Mouse (Mus musculus) liver, adult 2 months (tissue): ENCODE measurements around the gene Mecom.

Source experiments
- CTCF ChIP-seq: fragments of 200-500 bp; IDR thresholded peaks from 2 replicates; pipeline ENCODE4 v1.5.1; 2011; ENCODE audit warnings: low read depth, low read length, control low read depth
- POLR2A ChIP-seq: fragments of 200-500 bp; IDR thresholded peaks from 2 replicates; pipeline ENCODE4 v1.6.1; 2011; ENCODE audit warnings: low read length, control low read depth; ENCODE audit not compliant: insufficient read depth; ENCODE audit errors: extremely low read depth

- no peak for TF ChIP-seq POLR2A
- TF ChIP-seq CTCF = no peak
Measured at GRCm38 (mm10) chr3:30294433-30294832, 253.4 kb downstream of the Mecom start.
